Mouse (Mus musculus): ENCODE measurements around the gene Il4. TPM values are rescaled to one million over a fixed set of nuclear protein-coding genes. Genes with fewer than 3 reads are reported as not detected.
"Not testable (repeated sequence)": the region's sequence is repeated elsewhere in the genome, so short reads cannot be mapped to it uniquely, and the experiment has no call there.

Il4 gene
- polyA plus RNA-seq, 1 experiment from 2014 or later = 5.5 TPM

GRCm38 (mm10) chr11:53559980-53560379 lies 58.5 kb downstream of the Il4 start:
- not testable (repeated sequence) for H3K27ac ChIP-seq (ENCODE audit: low read length); H3K36me3 ChIP-seq (ENCODE audit: control insufficient read depth, insufficient read depth, low read length); H3K27me3 ChIP-seq (ENCODE audit: control insufficient read depth, insufficient read depth, low read depth, low read length); H3K9ac ChIP-seq (ENCODE audit: low read depth, low read length); H3K4me3 ChIP-seq (ENCODE audit: low read depth, low read length); H3K4me2 ChIP-seq (ENCODE audit: low read length); ATAC-seq; H3K9me3 ChIP-seq (replicated peaks; ENCODE audit: control insufficient read depth, low read length, poor library complexity, severe bottlenecking); H3K4me1 ChIP-seq (ENCODE audit: control insufficient read depth, insufficient read depth, low read length)
- WGBS = 90% methylated on average over 1 of the region's 3 CpGs

- H3K9me3 ChIP-seq (replicated peaks; ENCODE audit: control insufficient read depth, low read length, poor library complexity, severe bottlenecking); H3K27me3 ChIP-seq (ENCODE audit: control insufficient read depth, insufficient read depth, low read depth, low read length); H3K4me3 ChIP-seq (ENCODE audit: low read depth, low read length); H3K4me1 ChIP-seq (ENCODE audit: control insufficient read depth, insufficient read depth, low read length); H3K9ac ChIP-seq (ENCODE audit: low read depth, low read length); H3K4me2 ChIP-seq (ENCODE audit: low read length); H3K36me3 ChIP-seq (ENCODE audit: control insufficient read depth, insufficient read depth, low read length); ATAC-seq; H3K27ac ChIP-seq (ENCODE audit: low read length): not testable (repeated sequence)
- 100% methylated on average over 1 of the region's 3 CpGs for WGBS
These were observed 60.5 kb downstream of the Il4 start for GRCm38 (mm10) chr11:53557992-53558391.

GRCm38 (mm10) chr11:53556529-53556928 lies 61.9 kb downstream of the Il4 start:
- not testable (repeated sequence) for H3K4me2 ChIP-seq (ENCODE audit: low read length); H3K9ac ChIP-seq (ENCODE audit: low read depth, low read length); H3K27ac ChIP-seq (ENCODE audit: low read length); ATAC-seq; H3K36me3 ChIP-seq (ENCODE audit: control insufficient read depth, insufficient read depth, low read length); H3K9me3 ChIP-seq (replicated peaks; ENCODE audit: control insufficient read depth, low read length, poor library complexity, severe bottlenecking); H3K4me1 ChIP-seq (ENCODE audit: control insufficient read depth, insufficient read depth, low read length); H3K4me3 ChIP-seq (ENCODE audit: low read depth, low read length); H3K27me3 ChIP-seq (ENCODE audit: control insufficient read depth, insufficient read depth, low read depth, low read length)
- WGBS = 95% methylated on average over 12 of the region's 20 CpGs

Other genes starting within 250 kb of the Il4 start
- not detected in 2 replicates for gene Leap2, start 195.5 kb downstream of the Il4 start, polyA plus RNA-seq (2015; fragmentation: Nextera tagmentation; extraction: Ambion mirVana)
- 610 and 673 TPM in 2 replicates for gene Uqcrq, start 187.8 kb downstream of the Il4 start, polyA plus RNA-seq (2015; fragmentation: Nextera tagmentation; extraction: Ambion mirVana)
- gene Gdf9, start 187.6 kb downstream of the Il4 start, polyA plus RNA-seq (2015; fragmentation: Nextera tagmentation; extraction: Ambion mirVana) = 1.8 and 3.1 TPM in 2 replicates
- gene Gm10447, start 161.6 kb downstream of the Il4 start, polyA plus RNA-seq (2015; fragmentation: Nextera tagmentation; extraction: Ambion mirVana) = 0.10 TPM in 1 of 2 replicates, not detected in the other
- 3.0 and 4.5 TPM in 2 replicates for gene Shroom1, start 161.5 kb downstream of the Il4 start, polyA plus RNA-seq (2015; fragmentation: Nextera tagmentation; extraction: Ambion mirVana)
- not detected in 2 replicates for gene Gm9837, start 148.2 kb downstream of the Il4 start, polyA plus RNA-seq (2015; fragmentation: Nextera tagmentation; extraction: Ambion mirVana)
- gene Gm9945, start 138.5 kb downstream of the Il4 start, polyA plus RNA-seq (2015; fragmentation: Nextera tagmentation; extraction: Ambion mirVana) = not detected in 2 replicates
- 1.1 and 1.6 TPM in 2 replicates for gene Sowaha, start 138.4 kb downstream of the Il4 start, polyA plus RNA-seq (2015; fragmentation: Nextera tagmentation; extraction: Ambion mirVana)
- 20.0 and 20.7 TPM in 2 replicates for gene Sept8, start 99.4 kb downstream of the Il4 start, polyA plus RNA-seq (2015; fragmentation: Nextera tagmentation; extraction: Ambion mirVana)
- gene Kif3a, start 51.3 kb downstream of the Il4 start, polyA plus RNA-seq (2015; fragmentation: Nextera tagmentation; extraction: Ambion mirVana) = 363 and 379 TPM in 2 replicates
- not detected in 2 replicates for gene Il13, start 16.0 kb upstream of the Il4 start, polyA plus RNA-seq (2015; fragmentation: Nextera tagmentation; extraction: Ambion mirVana)
- gene Rad50, start 88.7 kb upstream of the Il4 start, polyA plus RNA-seq (2015; fragmentation: Nextera tagmentation; extraction: Ambion mirVana) = 11.0 and 11.7 TPM in 2 replicates
- not detected in 2 replicates for gene Il5, start 102.1 kb upstream of the Il4 start, polyA plus RNA-seq (2015; fragmentation: Nextera tagmentation; extraction: Ambion mirVana)
- 2.0 and 2.2 TPM in 2 replicates for gene Irf1, start 151.3 kb upstream of the Il4 start, polyA plus RNA-seq (2015; fragmentation: Nextera tagmentation; extraction: Ambion mirVana)
- gene Gm17334, start 154.5 kb upstream of the Il4 start, polyA plus RNA-seq (2015; fragmentation: Nextera tagmentation; extraction: Ambion mirVana) = not detected in 2 replicates
- gene Gm12216, start 240.6 kb upstream of the Il4 start, polyA plus RNA-seq (2015; fragmentation: Nextera tagmentation; extraction: Ambion mirVana) = 0.31 and 0.39 TPM in 2 replicates